In the genomic region with DNA sequence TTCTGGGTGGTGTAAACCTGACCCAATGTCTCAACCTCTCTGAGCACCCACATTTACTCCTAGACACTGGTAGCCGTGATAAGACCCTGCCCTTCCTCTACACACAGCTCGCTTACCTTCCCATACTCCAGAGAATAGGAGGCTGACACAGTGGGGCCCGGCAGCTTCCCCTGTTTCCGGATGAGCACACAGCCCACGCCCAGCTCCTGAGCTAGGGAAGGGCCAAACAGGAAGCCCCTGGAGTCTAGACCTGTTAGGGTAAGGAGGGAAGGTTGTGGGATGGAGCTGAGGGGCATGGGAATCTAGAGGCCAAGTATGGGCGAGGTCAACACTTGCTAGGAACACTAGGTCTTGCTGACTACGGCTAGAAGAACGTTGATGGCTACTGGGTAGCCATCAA, we compare ENCODE assay signal across 8 mouse cellular contexts. TPM values are rescaled to one million over a fixed set of nuclear protein-coding genes. Genes with fewer than 3 reads are reported as not detected.
DNase-seq lines count a peak whose midpoint lies in the region; ATAC-seq and TF ChIP-seq lines count a peak whose summit lies in the region.

No protein-coding gene starts in this region.

- H3K36me3 ChIP-seq in kidney, adult 2 months (ENCODE audit: control insufficient read depth, insufficient read depth, low read length) = no peaks in the 10 kb centered on the region
- no peaks in the 10 kb centered on the region; the same call in 1 of the 2 replicates for H3K36me3 ChIP-seq in hindbrain, postnatal 0 days (ENCODE audit: insufficient read depth, low read length)
- H3K36me3 ChIP-seq in midbrain, embryonic 14.5 days (ENCODE audit: control insufficient read depth, insufficient read depth, low read length) = peaks cover 23% of the 10 kb centered on the region

- H3K9me3 ChIP-seq in hindbrain, postnatal 0 days (ENCODE audit: low read length) = no peaks in the 10 kb centered on the region
- no peaks in the 10 kb centered on the region for H3K9me3 ChIP-seq in midbrain, embryonic 14.5 days (ENCODE audit: control insufficient read depth, low read length)

- no peak overlapping the region for H3K27ac ChIP-seq in kidney, adult 2 months (ENCODE audit: insufficient read depth, low read depth, low read length)
- H3K27ac ChIP-seq in brown adipose tissue, adult 24 weeks (replicated peaks; ENCODE audit: low read depth, low read length) = no peak overlapping the region; the same call in 1 of the 2 replicates
- no peak overlapping the region for H3K27ac ChIP-seq in hindbrain, postnatal 0 days
- H3K27ac ChIP-seq in midbrain, embryonic 14.5 days (replicated peaks; ENCODE audit: low read depth, low read length) = no peak overlapping the region

- TF ChIP-seq CTCF in kidney, adult 2 months (conservative IDR thresholded peaks at IDR 0.05; ENCODE audit: insufficient read depth, insufficient read length, low read depth, low read length) = no peak
- no peak for TF ChIP-seq CTCF in hindbrain, postnatal 0 days (IDR thresholded peaks at IDR 0.05; ENCODE audit: low read depth)

- WGBS in kidney, adult 2 months = 46% methylated on average over 8 of the region's 8 CpGs
- WGBS in hindbrain, postnatal 0 days = 71% methylated on average over 8 of the region's 8 CpGs
- WGBS in midbrain, embryonic 14.5 days = 71% methylated on average over 8 of the region's 8 CpGs

- no peak for TF ChIP-seq POLR2A in kidney, adult 2 months (IDR thresholded peaks at IDR 0.05; ENCODE audit: low read depth, low read length)

- H3K27me3 ChIP-seq in kidney, adult 2 months (replicated peaks; ENCODE audit: control insufficient read depth, insufficient read depth, low read length) = no peaks in the 10 kb centered on the region
- no peaks in the 10 kb centered on the region for H3K27me3 ChIP-seq in hindbrain, postnatal 0 days (ENCODE audit: insufficient read depth, low read length)
- no peaks in the 10 kb centered on the region for H3K27me3 ChIP-seq in midbrain, embryonic 14.5 days (ENCODE audit: control insufficient read depth, insufficient read depth, low read length)

- H3K9ac ChIP-seq in hindbrain, postnatal 0 days (replicated peaks; ENCODE audit: low read length) = peak overlapping the region; percentile 82; the same call in 1 of the 2 replicates
- peak overlapping the region; percentile 80; the same call in 1 of the 2 replicates for H3K9ac ChIP-seq in midbrain, embryonic 14.5 days (replicated peaks; ENCODE audit: low read length)

- peaks cover 19% of the 10 kb centered on the region for H3K4me1 ChIP-seq in kidney, adult 2 months (ENCODE audit: control insufficient read depth, insufficient read depth, low read length)
- H3K4me1 ChIP-seq in brown adipose tissue, adult 24 weeks (ENCODE audit: control insufficient read depth, insufficient read depth, insufficient read length, low read length) = peaks cover 7% of the 10 kb centered on the region
- peaks cover 24% of the 10 kb centered on the region for H3K4me1 ChIP-seq in hindbrain, postnatal 0 days (ENCODE audit: insufficient read depth, low read length)
- H3K4me1 ChIP-seq in midbrain, embryonic 14.5 days (ENCODE audit: control insufficient read depth, insufficient read depth, low read length) = peaks cover 21% of the 10 kb centered on the region

- H3K4me3 ChIP-seq in kidney, adult 2 months (ENCODE audit: insufficient read depth, low read depth, low read length) = peak overlapping the region; percentile 68; the same call in 1 of the 2 replicates
- H3K4me3 ChIP-seq in brown adipose tissue, adult 24 weeks (ENCODE audit: insufficient read depth, low read depth, low read length) = peak overlapping the region; percentile 82; the same call in 1 of the 2 replicates
- H3K4me3 ChIP-seq in hindbrain, postnatal 0 days (ENCODE audit: low read length) = no peak overlapping the region; the same call in 1 of the 2 replicates
- H3K4me3 ChIP-seq in midbrain, embryonic 14.5 days (replicated peaks; ENCODE audit: low read depth, low read length) = no peak overlapping the region

- DNase-seq in kidney, adult 2 months = no peak
- DNase-seq in kidney, postnatal 36 days = no peak
- no peak for DNase-seq in hindbrain, postnatal 0 days (ENCODE audit: low spot score)
- DNase-seq in midbrain, embryonic 14.5 days = no peak
- no peak for DNase-seq in retina, embryonic 14.5 days (ENCODE audit: low spot score)
- no peak for DNase-seq in embryo, embryonic 9.5 days (ENCODE audit: extremely low spot score)

- ATAC-seq in hindbrain, postnatal 0 days = no peak
- no peak for ATAC-seq in midbrain, embryonic 14.5 days (ENCODE audit: low FRiP score, low TSS enrichment)
- no peak for ATAC-seq in monocyte, adult 5-6 weeks (replicated peaks; ENCODE audit: insufficient number of reproducible peaks, low FRiP score, low TSS enrichment, poor library complexity, severe bottlenecking)

- H3K4me2 ChIP-seq in hindbrain, postnatal 0 days (ENCODE audit: low read depth, low read length) = peak overlapping the region; percentile 74
- peak overlapping the region; percentile 88 for H3K4me2 ChIP-seq in midbrain, embryonic 14.5 days (ENCODE audit: low read length)

RNA-seq across cellular contexts. Expression of gene Aprt, which starts 1.4 kb away (rescaled TPM):
- 177 and 190 TPM in 2 replicates for polyA plus RNA-seq in kidney, adult 2 months (2012; rRNA removed)
- 17.3 and 19.4 TPM in 2 replicates for polyA plus RNA-seq in brown adipose tissue, adult 24 weeks (2012; ENCODE audit: insufficient read depth, insufficient read length, missing spikeins)
- total RNA-seq in hindbrain, postnatal 0 days (2014; rRNA removed) = 113 and 123 TPM in 2 replicates
- polyA plus RNA-seq in hindbrain, postnatal 0 days (2015; fragmentation: Nextera tagmentation; extraction: Ambion mirVana) = 183 and 189 TPM in 2 replicates
- polyA plus RNA-seq in midbrain, embryonic 14.5 days (2014; fragmentation: Nextera tagmentation; extraction: Ambion mirVana) = 146 and 161 TPM in 2 replicates
- 30.5 to 53.3 TPM (median 49.7 TPM) in 3 replicates for total RNA-seq in monocyte, adult 5-6 weeks (2017)

RNA-seq across cellular contexts. Expression of gene Cdt1, which starts 7.5 kb away (rescaled TPM):
- polyA plus RNA-seq in kidney, adult 2 months (2012; rRNA removed) = 7.1 and 8.6 TPM in 2 replicates
- 0.48 and 0.58 TPM in 2 replicates for polyA plus RNA-seq in brown adipose tissue, adult 24 weeks (2012; ENCODE audit: insufficient read depth, insufficient read length, missing spikeins)
- 24.9 and 26.3 TPM in 2 replicates for total RNA-seq in hindbrain, postnatal 0 days (2014; rRNA removed)
- polyA plus RNA-seq in hindbrain, postnatal 0 days (2015; fragmentation: Nextera tagmentation; extraction: Ambion mirVana) = 10.7 and 11.7 TPM in 2 replicates
- 5.9 and 7.6 TPM in 2 replicates for polyA plus RNA-seq in midbrain, embryonic 14.5 days (2014; fragmentation: Nextera tagmentation; extraction: Ambion mirVana)
- 11.1 to 24.4 TPM (median 12.4 TPM) in 3 replicates for total RNA-seq in monocyte, adult 5-6 weeks (2017)

RNA-seq across cellular contexts. Expression of gene Piezo1, which starts 24.2 kb away (rescaled TPM):
- 102 and 121 TPM in 2 replicates for polyA plus RNA-seq in kidney, adult 2 months (2012; rRNA removed)
- 14.7 and 20.4 TPM in 2 replicates for polyA plus RNA-seq in brown adipose tissue, adult 24 weeks (2012; ENCODE audit: insufficient read depth, insufficient read length, missing spikeins)
- 10.0 and 17.5 TPM in 2 replicates for total RNA-seq in hindbrain, postnatal 0 days (2014; rRNA removed)
- 1.2 and 1.3 TPM in 2 replicates for polyA plus RNA-seq in hindbrain, postnatal 0 days (2015; fragmentation: Nextera tagmentation; extraction: Ambion mirVana)
- polyA plus RNA-seq in midbrain, embryonic 14.5 days (2014; fragmentation: Nextera tagmentation; extraction: Ambion mirVana) = 1.0 and 4.6 TPM in 2 replicates
- 31.7 to 76.2 TPM (median 45.9 TPM) in 3 replicates for total RNA-seq in monocyte, adult 5-6 weeks (2017)

RNA-seq across cellular contexts. Expression of gene Galns, which starts 36.0 kb away (rescaled TPM):
- polyA plus RNA-seq in kidney, adult 2 months (2012; rRNA removed) = 36.2 and 44.5 TPM in 2 replicates
- 1.9 and 2.7 TPM in 2 replicates for polyA plus RNA-seq in brown adipose tissue, adult 24 weeks (2012; ENCODE audit: insufficient read depth, insufficient read length, missing spikeins)
- total RNA-seq in hindbrain, postnatal 0 days (2014; rRNA removed) = 12.0 and 14.2 TPM in 2 replicates
- 9.1 and 10.0 TPM in 2 replicates for polyA plus RNA-seq in hindbrain, postnatal 0 days (2015; fragmentation: Nextera tagmentation; extraction: Ambion mirVana)
- polyA plus RNA-seq in midbrain, embryonic 14.5 days (2014; fragmentation: Nextera tagmentation; extraction: Ambion mirVana) = 5.5 and 6.3 TPM in 2 replicates
- 9.9 to 15.0 TPM (median 12.4 TPM) in 3 replicates for total RNA-seq in monocyte, adult 5-6 weeks (2017)

RNA-seq across cellular contexts. Expression of gene Trappc2l, which starts 36.2 kb away (rescaled TPM):
- polyA plus RNA-seq in kidney, adult 2 months (2012; rRNA removed) = 258 and 302 TPM in 2 replicates
- polyA plus RNA-seq in brown adipose tissue, adult 24 weeks (2012; ENCODE audit: insufficient read depth, insufficient read length, missing spikeins) = 81.0 and 89.0 TPM in 2 replicates
- total RNA-seq in hindbrain, postnatal 0 days (2014; rRNA removed) = 7.6 and 11.4 TPM in 2 replicates
- 117 and 130 TPM in 2 replicates for polyA plus RNA-seq in hindbrain, postnatal 0 days (2015; fragmentation: Nextera tagmentation; extraction: Ambion mirVana)
- 107 and 158 TPM in 2 replicates for polyA plus RNA-seq in midbrain, embryonic 14.5 days (2014; fragmentation: Nextera tagmentation; extraction: Ambion mirVana)
- 19.5 to 35.7 TPM (median 20.3 TPM) in 3 replicates for total RNA-seq in monocyte, adult 5-6 weeks (2017)

Comparison
In these comparisons a context has a peak if more than half of its experiments do, and no peak if none do; other contexts are left out.
1. H3K4me3 ChIP-seq: peak in kidney, adult 2 months (single experiment) and brown adipose tissue, adult 24 weeks (single experiment); none in hindbrain, postnatal 0 days (single experiment) and midbrain, embryonic 14.5 days (single experiment).